In the genomic region with DNA sequence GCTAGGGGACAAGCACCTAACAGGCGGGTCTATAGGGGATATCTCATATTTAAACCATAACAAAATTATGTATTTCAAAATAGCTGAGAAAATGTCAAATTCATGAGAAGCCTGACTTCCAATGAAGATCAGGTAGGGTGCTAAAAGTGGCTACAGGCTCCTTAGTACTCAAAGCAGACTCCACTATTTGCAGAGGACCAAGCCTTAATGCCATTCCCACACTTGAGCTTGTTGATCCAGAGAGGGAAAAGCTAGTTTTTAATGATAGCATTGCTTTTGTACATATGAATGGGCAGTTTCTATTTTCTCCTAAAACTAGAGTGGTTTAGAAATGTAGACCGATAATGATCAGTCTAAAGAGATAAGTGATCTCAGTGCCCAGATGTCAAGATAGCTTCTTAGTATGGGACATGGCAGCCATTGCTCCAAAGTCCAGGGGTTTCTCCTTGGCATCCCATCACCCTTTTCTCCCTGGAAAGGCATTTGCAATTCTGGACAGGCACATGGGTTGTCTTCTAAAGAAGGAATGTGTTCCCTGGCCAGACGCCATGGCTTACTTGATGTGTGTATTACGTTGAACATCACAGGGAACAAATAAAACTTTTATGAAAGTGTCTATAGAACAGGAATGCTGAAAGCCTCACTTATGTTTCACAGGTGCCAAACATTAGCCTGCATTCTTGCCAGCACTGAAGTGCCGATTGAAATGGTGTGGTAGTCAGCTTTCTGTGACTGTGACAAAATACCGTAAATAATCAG, we compare ENCODE assay signal across 26 mouse cellular contexts.
DNase-seq lines count a peak whose midpoint lies in the region; ATAC-seq and TF ChIP-seq lines count a peak whose summit lies in the region.
"Had no signal": no experiment of that assay in that cellular context is flagged by ENCODE, and none has a peak within 500 bp of the region (broad histone marks: within the 10 kb centered on the region; RNA-seq: fewer than 3 reads in every experiment).

No protein-coding gene starts in this region.

- H3K4me1 ChIP-seq in lung, embryonic 16.5 days (replicated peaks; ENCODE audit: control insufficient read depth, insufficient read depth, low read length) = no peaks in the 10 kb centered on the region
- 0 out of 2 replicates have a peak, but pooled peaks cover 4% of the 10 kb centered on the region for H3K4me1 ChIP-seq in lung, adult 2 months (ENCODE audit: control insufficient read depth, insufficient read depth, low read length)
- H3K4me1 ChIP-seq in lung, postnatal 0 days (ENCODE audit: insufficient read depth, low read depth, low read length) = no peaks in the 10 kb centered on the region
- H3K4me1 ChIP-seq: embryonic facial prominence, embryonic 12.5 days; forebrain, embryonic 12.5 days; heart, embryonic 10.5 days had no signal

- peak; percentile 15 to 22 for DNase-seq in heart, postnatal 10 days
- no peak for DNase-seq in heart, postnatal 36 days
- no peak for DNase-seq in lung, adult 2 months
- DNase-seq in lung, postnatal 0 days (ENCODE audit: low spot score) = peak; percentile 77
- DNase-seq in lung, postnatal 4 days = peak; percentile 21 to 28
- DNase-seq in adrenal gland, adult 18-20 months (ENCODE audit: low spot score in 2 of 2) = no peak
- DNase-seq: adrenal gland, adult 8-10 months; adrenal gland, postnatal 36 days; B cell, adult 2 months; cerebellum, adult 2 months; cerebellum, postnatal 10 days; embryo, embryonic 11 days; gastrocnemius, postnatal 25 days; heart, postnatal 14 days had no signal

- TF ChIP-seq POLR2A in lung, adult 2 months (IDR thresholded peaks at IDR 0.05; ENCODE audit: borderline replicate concordance, extremely low read depth, low read depth, low read length) = no peak

- no peaks in the 10 kb centered on the region for H3K9me3 ChIP-seq in lung, embryonic 16.5 days (ENCODE audit: control insufficient read depth, low read length)
- no peaks in the 10 kb centered on the region for H3K9me3 ChIP-seq in lung, postnatal 0 days (ENCODE audit: low read length)
- H3K9me3 ChIP-seq: embryonic facial prominence, embryonic 12.5 days; forebrain, embryonic 12.5 days; heart, embryonic 10.5 days; hindbrain, embryonic 10.5 days had no signal

- TF ChIP-seq EP300 in lung, postnatal 0 days (IDR thresholded peaks at IDR 0.05) = peak; percentile 69

- 56% methylated on average over 6 of the region's 6 CpGs for WGBS in lung, embryonic 16.5 days
- 58% methylated on average over 6 of the region's 6 CpGs for WGBS in lung, adult 2 months
- WGBS in lung, postnatal 0 days = 57% methylated on average over 6 of the region's 6 CpGs

- TF ChIP-seq CTCF in lung, adult 2 months (IDR thresholded peaks at IDR 0.05; ENCODE audit: insufficient read depth, low read length) = no peak
- no peak for TF ChIP-seq CTCF in lung, postnatal 0 days (IDR thresholded peaks at IDR 0.05)

- H3K4me3 ChIP-seq in lung, embryonic 16.5 days (ENCODE audit: low read length) = no peak overlapping the region
- H3K4me3 ChIP-seq in lung, adult 2 months (replicated peaks; ENCODE audit: extremely low read depth, low read depth, low read length) = no peak overlapping the region
- H3K4me3 ChIP-seq in lung, postnatal 0 days (ENCODE audit: low read depth, low read length) = no peak overlapping the region
- H3K4me3 ChIP-seq: embryonic facial prominence, embryonic 12.5 days; forebrain, embryonic 12.5 days; heart, embryonic 10.5 days; hindbrain, embryonic 10.5 days had no signal

- intact Hi-C loops in heart, postnatal 10 days (cut with DNase I) = loop anchor here (5.0 kb wide), 1 partner anchor 189 kb away; no protein-coding TSS in a partner anchor
- intact Hi-C loops in heart, postnatal 36 days (cut with DNase I) = loop anchor here (5.0 kb wide), 1 partner anchor 54 kb away; no protein-coding TSS in a partner anchor

- H3K36me3 ChIP-seq in lung, embryonic 16.5 days (ENCODE audit: control insufficient read depth, insufficient read depth, low read length) = no peaks in the 10 kb centered on the region
- H3K36me3 ChIP-seq in lung, postnatal 0 days (ENCODE audit: insufficient read depth, low read length) = no peaks in the 10 kb centered on the region
- H3K36me3 ChIP-seq: embryonic facial prominence, embryonic 12.5 days; forebrain, embryonic 12.5 days; G1E; heart, embryonic 10.5 days; hindbrain, embryonic 10.5 days had no signal

- ATAC-seq in lung, embryonic 16.5 days (ENCODE audit: low read depth) = peak; percentile 67
- ATAC-seq in lung, postnatal 0 days = peak; percentile 81
- no peak for ATAC-seq in megakaryocyte, adult 5-6 weeks (ENCODE audit: poor library complexity, severe bottlenecking)
- ATAC-seq: activated CD4-positive, CD25-positive, alpha-beta regulatory T cell, adult 4 months; CD4-positive, CD25-positive, alpha-beta regulatory T cell, adult 4 months; forebrain, embryonic 16.5 days; Patski had no signal

- H3K4me2 ChIP-seq in lung, embryonic 16.5 days (ENCODE audit: low read depth, low read length) = no peak overlapping the region
- H3K4me2 ChIP-seq in lung, postnatal 0 days (replicated peaks; ENCODE audit: low read depth, low read length) = no peak overlapping the region
- H3K4me2 ChIP-seq: embryonic facial prominence, embryonic 12.5 days; forebrain, embryonic 12.5 days; hindbrain, embryonic 14.5 days had no signal

- H3K27me3 ChIP-seq in lung, embryonic 16.5 days (ENCODE audit: control insufficient read depth, insufficient read depth, low read depth, low read length) = no peaks in the 10 kb centered on the region
- no peaks in the 10 kb centered on the region for H3K27me3 ChIP-seq in lung, postnatal 0 days (replicated peaks; ENCODE audit: insufficient read depth, low read length)
- H3K27me3 ChIP-seq: embryonic facial prominence, embryonic 12.5 days; forebrain, embryonic 12.5 days; Patski had no signal

- no peak overlapping the region for H3K9ac ChIP-seq in lung, embryonic 16.5 days (ENCODE audit: low read length)
- no peak overlapping the region for H3K9ac ChIP-seq in lung, postnatal 0 days (replicated peaks; ENCODE audit: low read depth)
- H3K9ac ChIP-seq: embryonic facial prominence, embryonic 12.5 days; forebrain, embryonic 12.5 days; hindbrain, embryonic 14.5 days had no signal

- H3K27ac ChIP-seq in lung, embryonic 16.5 days (ENCODE audit: low read length) = peak overlapping the region; percentile 25
- H3K27ac ChIP-seq in lung, postnatal 0 days (ENCODE audit: low read length) = no peak overlapping the region
- H3K27ac ChIP-seq: embryonic facial prominence, embryonic 12.5 days; forebrain, embryonic 12.5 days; heart, embryonic 10.5 days; hindbrain, embryonic 10.5 days; hindbrain, embryonic 14.5 days had no signal

Comparison
In these comparisons a context has a peak if more than half of its experiments do, and no peak if none do; other contexts are left out.
1. DNase-seq: peak in heart, postnatal 10 days (2 of 2), lung, postnatal 0 days (single experiment) and lung, postnatal 4 days (2 of 2); none in heart, postnatal 36 days (0 of 2), lung, adult 2 months (single experiment) and adrenal gland, adult 18-20 months (0 of 2).